Mouse (Mus musculus) cerebellum, adult 18-20 months (tissue): Measurements from ENCODE around the gene Slc44a4.
"Not testable (repeated sequence)": the region's sequence is repeated elsewhere in the genome, so short reads cannot be mapped to it uniquely, and the experiment has no call there.

Experiments
- DNase-seq, 2 experiments: peaks; one replicate each; pipeline ENCODE4 v3.0.0; 2021

The Slc44a4 gene

GRCm38 (mm10) chr17:34899053-34899889, 15.0 kb upstream of the Slc44a4 start:
- DNase-seq = peak; percentile 41 to 54

- no peak for DNase-seq
Measured at GRCm38 (mm10) chr17:34899890-34900243, 14.4 kb upstream of the Slc44a4 start.

DNA sequence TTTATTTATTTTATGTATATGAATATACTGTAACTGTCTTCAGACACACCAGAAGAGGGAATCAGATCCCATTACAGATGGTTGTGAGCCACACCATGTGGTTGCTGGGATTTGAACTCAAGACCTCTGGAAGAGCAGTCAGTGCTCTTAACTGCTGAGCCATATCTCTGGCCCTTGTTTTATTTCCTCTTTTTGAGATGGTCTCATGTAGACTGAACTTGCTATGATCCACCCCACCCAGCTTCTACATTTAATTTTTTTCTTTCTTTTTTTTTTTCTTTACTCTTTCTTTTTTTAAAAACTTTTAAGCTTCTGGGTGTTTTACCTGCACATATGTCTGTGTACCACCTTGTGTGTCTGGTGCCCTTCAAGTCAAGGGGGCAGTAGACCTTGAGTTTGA, 13.4 kb upstream of the Slc44a4 start:
- DNase-seq = not testable (repeated sequence)

DNA sequence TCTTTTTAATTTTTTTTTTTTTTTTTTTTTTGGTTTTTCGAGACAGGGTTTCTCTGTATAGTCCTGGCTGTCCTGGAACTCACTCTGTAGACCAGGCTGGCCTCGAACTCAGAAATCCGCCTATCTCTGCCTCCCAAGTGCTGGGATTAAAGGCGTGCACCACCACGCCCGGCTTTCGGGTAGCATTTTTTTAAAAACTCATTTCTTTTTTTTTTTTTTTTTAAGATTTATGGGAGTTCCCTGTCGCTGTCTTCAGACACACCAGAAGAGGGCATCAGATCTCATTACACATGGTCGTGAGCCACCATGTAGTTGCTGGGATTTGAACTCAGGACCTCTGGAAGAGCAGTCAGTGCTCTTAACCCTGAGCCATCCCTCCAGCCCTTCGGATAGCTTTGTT, 12.3 kb upstream of the Slc44a4 start:
- DNase-seq = not testable (repeated sequence)

- no peak for DNase-seq
Measured at GRCm38 (mm10) chr17:34902895-34903294, 11.4 kb upstream of the Slc44a4 start.

DNA sequence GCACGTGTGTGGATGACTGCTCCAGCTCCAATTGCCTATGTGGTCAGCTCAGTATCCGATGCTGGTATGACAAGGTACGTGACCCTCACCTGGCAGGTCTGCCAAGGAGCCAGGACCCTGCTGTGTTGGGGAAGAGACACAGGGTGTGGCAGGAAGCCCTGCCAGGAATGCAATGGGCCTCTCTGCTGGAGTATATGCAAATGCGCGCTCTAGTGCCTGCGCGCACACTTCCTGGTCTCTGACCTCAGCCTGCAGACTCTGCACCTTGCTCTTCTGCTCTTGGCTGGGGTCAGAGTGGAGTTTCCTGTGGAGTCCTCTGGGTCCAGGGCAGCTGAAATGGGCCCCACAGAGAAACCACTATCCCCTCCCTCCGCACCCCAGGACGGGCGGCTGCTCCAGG, 3.3 kb upstream of the Slc44a4 start:
- DNase-seq = no peak

DNA sequence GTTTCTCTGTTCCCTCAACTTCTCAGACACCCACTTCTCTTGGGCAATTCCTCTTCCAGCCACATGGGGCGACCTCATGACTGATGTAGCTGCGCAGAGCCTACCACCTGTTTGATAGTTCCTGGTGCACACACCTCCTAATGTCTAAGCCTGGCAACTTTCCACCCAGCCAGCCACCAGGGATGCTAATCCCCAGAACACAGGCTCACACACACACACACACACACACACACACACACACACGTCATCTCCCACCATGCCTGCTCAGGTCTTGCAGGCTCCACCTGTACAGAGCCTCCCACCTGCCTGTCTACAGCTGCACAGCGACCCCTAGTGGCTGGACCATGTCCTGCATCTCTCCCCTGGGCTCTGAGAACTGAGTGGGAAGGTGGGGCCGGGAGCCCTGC, 2.3 kb upstream of the Slc44a4 start:
- DNase-seq = peak; percentile 69 to 77

DNA sequence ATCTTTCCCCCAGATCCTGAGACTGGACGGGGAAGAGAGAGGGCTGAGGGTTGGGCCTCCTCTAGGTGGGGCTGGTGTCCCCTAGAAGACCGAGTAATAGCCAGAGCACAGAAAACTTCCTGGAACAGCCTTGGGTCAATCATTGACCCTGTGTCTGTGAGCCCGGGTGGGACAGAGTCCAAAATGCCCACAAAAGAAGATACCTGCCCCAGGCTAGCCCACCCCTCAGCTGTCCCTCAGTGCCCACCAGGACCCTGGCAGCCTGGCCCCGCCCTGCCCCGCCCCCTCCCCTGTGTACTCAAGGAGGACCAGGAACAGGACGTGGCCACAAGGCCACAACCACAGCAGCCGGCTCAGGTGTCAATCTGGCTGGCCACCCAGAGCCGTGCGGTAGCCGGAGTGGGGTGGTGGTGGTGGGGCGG, 1.2 kb downstream of the Slc44a4 start:
- no peak for DNase-seq

DNA sequence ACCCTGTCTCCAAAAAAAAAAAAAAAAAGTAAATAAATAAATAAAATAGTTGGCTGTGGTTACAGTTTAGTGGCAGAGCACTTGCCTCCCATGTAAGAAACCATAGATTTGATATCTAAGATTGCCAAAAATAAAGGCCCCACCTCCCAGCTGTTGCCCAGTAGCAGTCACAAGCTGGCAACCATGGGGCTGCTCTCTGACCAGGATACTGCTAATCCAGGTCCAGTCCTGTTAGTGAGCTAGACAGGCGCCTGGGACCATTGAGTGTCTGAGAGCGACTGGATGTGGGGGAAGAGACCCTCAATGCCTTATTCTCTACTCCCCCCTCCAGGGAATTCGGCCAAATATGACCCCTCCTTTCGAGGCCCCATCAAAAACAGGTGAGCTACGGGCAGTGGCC, 2.0 kb downstream of the Slc44a4 start:
- DNase-seq = no peak

GRCm38 (mm10) chr17:34917188-34917587, 2.9 kb downstream of the Slc44a4 start:
- DNase-seq = no peak

GRCm38 (mm10) chr17:34922939-34923338, 8.7 kb downstream of the Slc44a4 start:
- no peak for DNase-seq

DNA sequence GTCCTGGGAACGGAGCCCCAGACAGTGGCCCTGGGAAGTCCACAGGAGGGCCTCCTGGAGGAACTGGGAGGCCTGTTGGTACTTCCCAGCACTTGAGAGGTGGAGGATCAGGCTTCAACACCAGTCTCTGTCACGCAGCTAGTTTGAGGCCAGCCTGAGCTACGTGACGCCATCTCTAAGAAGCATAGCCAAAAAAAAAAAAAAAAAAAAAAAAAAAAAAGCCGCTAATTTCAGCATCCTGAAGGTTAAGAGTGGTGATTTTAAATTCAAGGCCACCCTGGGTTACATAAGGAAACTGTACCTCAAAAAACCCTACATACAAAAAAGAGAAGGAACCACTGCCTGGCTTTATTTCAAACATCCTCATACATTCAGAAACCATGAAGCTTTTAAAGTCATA, 10.0 kb downstream of the Slc44a4 start:
- no peak for DNase-seq

DNA sequence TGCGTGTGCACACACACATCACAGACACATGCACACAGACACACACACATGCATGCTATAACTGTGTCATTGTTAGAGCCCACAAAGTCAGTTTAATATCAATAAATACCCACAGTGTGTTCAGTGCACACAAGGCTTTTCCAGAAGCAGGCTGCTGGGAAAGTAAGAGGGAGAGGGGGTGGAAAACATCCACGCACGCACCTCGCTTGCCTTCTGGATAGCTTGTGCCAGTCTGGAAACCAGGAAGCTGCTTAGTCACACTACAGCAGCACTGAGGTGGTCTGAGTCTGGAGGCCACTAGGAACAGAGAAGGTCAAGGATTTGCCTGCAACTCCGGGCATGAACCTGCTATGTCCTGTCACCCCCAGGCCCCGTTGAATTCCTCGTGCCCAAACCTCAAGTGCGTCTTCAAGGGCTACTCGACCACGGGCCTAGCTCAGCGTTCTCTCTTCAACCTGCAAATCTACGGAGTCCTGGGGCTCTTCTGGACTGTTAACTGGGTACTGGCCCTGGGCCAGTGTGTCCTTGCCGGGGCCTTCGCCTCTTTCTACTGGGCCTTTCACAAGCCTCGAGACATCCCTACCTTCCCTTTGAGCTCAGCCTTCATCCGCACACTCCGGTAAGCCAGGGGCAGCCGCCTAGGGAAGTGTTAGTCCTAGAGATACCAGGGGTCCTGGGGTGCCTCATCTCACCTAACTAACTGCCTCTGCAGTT, 13.2 kb downstream of the Slc44a4 start:
- DNase-seq = no peak

GRCm38 (mm10) chr17:34928841-34929240, 14.6 kb downstream of the Slc44a4 start:
- no peak for DNase-seq

GRCm38 (mm10) chr17:34931061-34931734, 16.9 kb downstream of the Slc44a4 start, which contains the start of gene Neu1:
Neu1 (plus strand) TSS chr17:34931253.
- peak; percentile 99 to 100 for DNase-seq

DNA sequence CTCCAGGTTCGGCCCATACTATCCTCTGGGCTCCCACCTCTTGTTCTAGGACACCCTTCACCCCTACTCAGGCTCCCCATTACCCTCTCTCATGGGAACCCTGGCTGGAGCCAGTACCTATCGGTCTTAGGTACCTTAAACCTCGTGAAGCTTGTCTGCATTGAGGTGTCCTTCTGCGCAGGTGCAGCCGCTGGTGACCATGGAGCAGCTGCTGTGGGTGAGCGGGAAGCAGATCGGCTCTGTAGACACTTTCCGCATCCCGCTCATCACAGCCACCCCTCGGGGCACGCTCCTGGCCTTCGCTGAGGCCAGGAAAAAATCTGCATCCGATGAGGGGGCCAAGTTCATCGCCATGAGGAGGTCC, 17.5 kb downstream of the Slc44a4 start:
- peak; percentile 58 to 65 for DNase-seq

GRCm38 (mm10) chr17:34932287-34932686, 18.0 kb downstream of the Slc44a4 start:
- DNase-seq = no peak

DNA sequence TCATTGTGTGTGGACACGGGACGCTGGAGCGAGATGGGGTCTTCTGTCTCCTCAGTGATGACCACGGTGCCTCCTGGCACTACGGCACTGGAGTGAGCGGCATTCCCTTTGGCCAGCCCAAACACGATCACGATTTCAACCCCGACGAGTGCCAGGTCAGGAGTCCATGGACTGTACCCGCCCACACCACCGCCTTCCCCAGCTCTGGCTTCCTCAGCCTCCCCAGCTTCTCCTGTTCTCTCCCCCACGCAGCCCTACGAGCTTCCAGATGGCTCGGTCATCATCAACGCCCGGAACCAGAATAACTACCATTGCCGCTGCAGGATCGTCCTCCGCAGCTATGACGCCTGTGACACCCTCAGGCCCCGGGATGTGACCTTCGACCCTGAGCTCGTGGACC, 19.8 kb downstream of the Slc44a4 start:
- no peak for DNase-seq

- DNase-seq = no peak
Measured at GRCm38 (mm10) chr17:34934830-34935229, 20.6 kb downstream of the Slc44a4 start.

DNA sequence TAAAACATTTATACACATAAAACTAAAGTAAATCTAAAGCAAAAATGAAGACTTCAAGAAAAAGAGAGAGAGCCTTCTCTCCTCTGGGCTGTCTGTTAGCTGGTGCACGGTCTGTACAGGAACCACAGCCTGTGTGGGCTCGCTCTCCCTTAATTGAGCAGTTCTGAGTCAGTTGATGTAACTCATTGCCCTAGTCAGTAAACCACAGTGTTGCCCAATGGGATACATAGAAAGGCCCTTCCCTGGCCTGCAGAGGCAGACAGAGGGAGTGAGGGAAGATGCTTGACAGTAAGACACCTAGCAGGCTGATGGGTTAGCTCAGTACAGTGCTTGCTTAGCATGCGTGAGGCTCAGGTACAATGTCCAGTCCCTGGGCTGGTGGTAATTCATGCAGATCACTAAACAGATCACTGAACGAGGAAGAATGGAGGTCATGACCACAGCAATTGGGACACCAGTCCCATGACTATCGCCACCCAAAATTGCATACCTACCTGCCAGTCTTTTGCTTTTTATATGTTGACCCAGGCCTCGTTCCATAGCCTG, 23.8 kb downstream of the Slc44a4 start:
- DNase-seq = no peak

DNA sequence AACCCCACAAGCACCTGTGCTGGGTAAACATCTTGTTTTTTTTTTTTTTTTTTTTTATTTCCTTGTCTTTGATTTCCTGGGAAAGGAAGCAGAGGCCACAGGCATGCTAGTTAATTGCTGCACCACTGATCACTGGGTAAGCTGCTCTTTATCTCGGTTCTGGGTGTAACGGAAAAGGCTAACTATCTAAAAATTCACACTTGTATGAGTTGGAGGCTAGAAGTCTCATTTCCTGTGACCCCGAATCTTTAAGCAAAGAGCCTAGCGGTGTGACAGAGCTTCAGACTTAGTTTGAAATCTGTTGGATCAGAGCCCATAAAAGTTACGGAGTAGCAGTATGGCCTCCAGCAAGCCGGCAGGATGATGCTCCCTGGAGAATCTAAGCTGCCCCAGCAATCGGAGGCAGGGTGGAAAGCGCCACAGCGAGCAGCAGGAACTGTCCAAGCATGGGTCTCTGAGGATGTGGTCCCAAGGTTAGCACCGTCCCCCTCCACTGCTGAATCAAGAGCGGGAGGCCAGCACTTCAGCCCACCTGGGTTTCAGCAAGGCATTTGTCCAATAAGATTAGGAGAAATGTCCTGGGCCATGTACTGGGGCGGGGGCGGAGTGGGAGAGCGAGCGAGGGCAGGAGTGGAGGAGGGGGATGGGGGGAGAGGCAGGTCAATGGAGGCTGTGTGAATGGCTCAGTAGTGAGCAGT, 27.2 kb downstream of the Slc44a4 start:
- no peak for DNase-seq

- DNase-seq = no peak
Measured at GRCm38 (mm10) chr17:34943128-34943815, 29.0 kb downstream of the Slc44a4 start.
